Mouse (Mus musculus): ENCODE results near the gene Ubap2.
A peak's percentile ranks its signal among the peaks of the same experiment; 100 is the strongest.

Gene Ubap2

DNA sequence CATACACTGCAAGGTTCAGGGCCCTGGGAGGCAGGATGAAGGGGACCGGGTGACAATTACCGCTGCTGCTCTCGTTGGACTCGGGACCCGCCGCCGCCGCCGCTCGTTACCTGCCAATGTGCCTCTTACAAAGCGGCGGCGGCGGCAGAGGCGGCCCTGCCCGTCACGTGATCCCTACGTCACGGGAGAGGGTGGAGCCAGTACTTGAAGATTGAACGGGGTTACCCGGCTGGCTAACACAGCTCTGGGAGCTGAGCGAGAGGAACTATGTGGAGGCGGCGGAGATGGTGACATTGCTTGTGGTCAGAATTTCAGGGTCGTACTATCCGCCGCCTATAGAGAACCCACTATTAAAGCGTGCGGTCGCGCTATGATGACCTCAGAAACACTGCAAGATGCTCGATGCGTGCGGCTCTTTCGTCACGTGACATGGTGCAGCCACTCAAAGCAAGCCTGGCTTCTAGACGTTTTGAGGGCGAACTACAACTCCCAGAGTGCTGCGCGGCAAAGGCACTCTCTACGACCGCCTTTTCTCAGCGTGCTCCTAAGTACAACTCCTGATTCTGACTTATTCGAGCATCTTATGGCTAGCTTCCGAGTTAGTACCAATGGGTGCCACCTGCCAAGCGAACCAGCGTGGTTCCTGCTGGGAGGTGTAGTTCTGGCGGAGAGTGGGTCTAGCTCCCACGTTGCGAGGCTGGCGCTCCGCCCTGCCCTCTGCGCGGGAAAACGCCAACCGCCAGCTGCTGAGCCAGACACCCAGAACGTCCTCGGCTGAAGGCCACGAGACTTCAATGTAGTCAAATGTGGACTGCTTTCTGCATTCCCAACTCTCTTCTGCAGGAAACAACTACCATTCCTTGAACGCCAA lies at the start of gene Ubap2:
Gene Ubap2, minus strand, starts transcription at position 165 of the 871 bp plus-strand sequence.
- DNase-seq (ENCODE audit: low spot score in 2 of 2): peak; percentile 97

GRCm38 (mm10) chr4:41320971-41321370 lies 46.0 kb upstream of the Ubap2 start:
- no peak for DNase-seq (ENCODE audit: low spot score in 2 of 2)

DNA sequence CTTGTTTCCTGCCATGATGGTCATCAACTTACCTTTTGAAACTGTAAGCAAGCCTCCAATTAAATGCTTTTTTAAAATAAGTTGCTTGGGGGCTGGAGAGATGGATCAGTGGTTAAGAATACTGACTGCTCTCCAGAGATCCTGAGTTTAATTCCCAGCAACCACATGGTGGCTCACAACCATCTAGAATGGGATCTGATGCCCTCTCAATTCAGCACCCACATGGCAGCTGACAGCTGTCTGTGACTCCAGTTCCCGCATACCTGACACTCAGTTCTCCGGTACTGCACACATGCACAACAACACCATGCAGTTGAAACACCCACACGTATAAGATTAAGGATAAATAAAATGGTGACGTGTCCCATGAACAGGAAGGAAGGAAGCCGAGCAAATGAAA lies 43.3 kb upstream of the Ubap2 start:
- DNase-seq (ENCODE audit: low spot score in 2 of 2): no peak

GRCm38 (mm10) chr4:41315173-41315572 lies 40.2 kb upstream of the Ubap2 start:
- no peak for DNase-seq (ENCODE audit: low spot score in 2 of 2)

DNA sequence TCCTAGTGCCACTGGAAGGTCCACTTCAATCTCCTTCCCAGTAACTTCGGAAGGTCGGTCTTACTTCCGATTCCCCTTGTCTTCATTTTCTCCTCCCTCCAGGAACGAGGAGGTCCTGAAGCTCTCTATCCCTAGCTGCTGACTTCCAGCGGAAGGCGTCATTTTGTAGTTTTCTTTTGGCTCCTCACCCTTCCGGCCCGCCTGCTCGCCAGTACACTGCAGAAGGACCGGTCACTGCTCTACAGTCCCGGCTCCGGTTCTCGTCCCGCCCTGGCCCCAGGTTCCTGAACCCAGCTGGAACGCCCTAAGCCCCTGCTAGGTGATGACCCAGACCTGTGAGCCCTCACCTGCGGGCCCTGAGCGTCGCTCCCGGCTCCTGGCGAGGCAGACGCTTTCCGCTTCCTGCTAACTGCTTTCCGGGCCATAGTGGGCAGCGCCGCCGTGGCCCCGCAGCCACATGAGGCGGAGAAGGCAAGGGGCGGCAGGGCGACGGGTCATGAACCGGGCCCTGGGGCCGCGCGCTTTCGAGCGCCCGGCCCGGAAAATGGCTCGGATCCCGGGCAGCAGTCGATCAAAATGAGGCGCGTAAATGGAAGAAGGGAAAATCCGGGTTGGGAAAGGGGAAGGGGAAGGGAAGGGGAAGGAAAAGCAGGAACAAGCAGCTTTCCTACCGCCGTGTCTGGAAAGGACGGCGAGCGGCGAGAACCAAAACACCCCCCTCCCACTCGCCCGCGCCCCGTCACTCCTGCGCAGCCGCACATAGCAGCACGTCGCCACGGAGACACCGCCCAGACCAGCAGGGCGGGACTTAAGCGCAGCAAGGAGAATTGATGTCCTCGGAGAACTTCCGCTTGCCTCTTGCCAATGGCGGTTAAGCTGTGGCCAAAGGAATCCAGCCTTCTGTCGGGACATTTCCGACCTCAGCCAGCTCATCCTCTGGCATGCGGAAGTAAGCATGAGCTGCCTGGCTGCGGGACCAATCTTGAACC lies 39.5 kb upstream of the Ubap2 start, which contains the start of gene Dcaf12:
Gene Dcaf12, minus strand, starts transcription at position 749 of the 989 bp plus-strand sequence.
- peak; percentile 90 to 91 for DNase-seq (ENCODE audit: low spot score in 2 of 2)

DNA sequence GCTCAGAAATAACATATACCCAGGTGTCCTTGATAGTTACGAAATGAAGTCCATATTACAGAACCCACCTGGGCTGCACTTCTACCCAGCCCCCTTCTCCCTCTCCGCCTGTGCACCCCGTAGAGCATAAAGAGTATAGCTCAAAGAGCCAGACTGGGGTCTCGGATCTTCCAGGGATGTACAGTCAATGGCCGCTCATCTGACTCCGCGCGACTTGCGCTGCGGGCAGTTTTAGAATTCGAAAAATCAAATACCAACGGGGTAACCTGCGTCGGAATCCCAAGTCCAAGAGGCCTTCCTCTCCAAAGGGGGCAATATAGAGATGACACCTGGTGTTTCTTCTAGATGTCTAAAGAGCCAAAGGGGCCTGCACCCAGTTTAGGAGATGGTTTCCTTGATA lies 38.8 kb upstream of the Ubap2 start:
- DNase-seq (ENCODE audit: low spot score in 2 of 2): no peak

DNA sequence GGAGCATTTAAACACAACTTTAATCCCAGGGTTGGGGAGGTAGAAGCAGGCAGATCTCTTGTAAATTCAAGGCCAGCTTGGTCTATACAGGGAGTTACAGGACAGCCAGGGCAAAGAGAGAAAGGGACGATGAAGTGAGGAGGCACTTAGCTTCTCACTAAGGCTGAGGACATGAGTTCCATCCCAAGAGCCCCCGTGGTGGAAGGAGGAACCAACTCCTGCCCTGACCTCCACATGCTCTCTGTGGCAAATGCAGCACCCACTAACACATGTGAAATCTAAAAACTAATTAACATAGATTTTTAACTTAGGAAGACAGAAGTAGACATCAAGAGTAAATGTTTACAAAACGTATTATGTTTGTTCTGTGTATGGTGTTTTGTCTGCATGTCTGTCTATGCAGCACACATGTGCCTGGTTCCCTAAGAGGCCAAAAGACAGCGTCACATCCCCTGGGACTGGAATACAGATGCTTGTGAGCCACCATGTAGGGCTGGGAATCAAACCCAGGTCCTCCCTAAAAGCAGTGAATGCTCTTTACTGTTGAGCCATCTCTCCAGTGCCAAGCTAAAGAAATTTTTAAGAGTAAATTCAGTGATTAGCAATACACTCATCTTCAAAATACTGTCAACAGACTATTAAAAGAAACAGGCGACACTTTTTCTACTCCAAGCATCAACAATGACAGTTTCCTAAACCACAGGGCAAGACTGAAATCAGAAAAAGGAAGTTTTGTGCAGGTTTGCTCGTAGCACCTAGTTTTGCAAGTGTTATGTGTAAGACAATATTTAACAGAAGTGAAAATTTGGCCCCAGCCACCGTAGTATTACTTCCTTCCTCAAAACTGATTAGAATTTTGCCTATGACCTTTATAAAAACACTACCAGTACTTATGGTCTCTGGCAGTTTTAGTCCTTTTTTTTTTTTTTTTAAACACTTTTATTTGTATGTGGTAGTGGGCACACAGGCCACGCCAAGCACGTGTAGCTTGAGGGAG lies 35.9 kb upstream of the Ubap2 start:
- DNase-seq (ENCODE audit: low spot score in 2 of 2): peak in 1 of 2 experiments; percentile 65

GRCm38 (mm10) chr4:41307406-41307805 lies 32.5 kb upstream of the Ubap2 start:
- peak in 1 of 2 experiments; percentile 7 for DNase-seq (ENCODE audit: low spot score in 2 of 2)

DNA sequence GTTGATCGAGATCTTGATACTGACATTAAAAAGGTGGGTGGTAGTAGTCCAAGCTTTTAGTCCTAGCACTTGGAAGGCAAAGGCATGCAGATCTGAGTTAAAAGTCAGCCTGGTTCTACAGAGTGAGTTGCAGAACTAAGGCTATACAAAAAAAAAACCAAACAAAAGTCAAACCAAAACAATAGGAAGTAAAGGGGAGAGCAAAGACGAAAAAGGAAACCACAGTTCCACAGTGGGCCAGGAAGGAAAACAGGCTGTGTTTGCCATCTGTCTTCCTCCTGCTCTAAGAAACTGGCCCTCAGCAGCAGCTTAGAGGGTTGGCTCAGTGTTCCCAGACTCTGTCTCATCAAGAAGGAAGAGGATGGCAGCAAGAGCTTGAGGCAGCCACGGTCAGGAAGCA lies 29.4 kb upstream of the Ubap2 start:
- DNase-seq (ENCODE audit: low spot score in 2 of 2): peak in 1 of 2 experiments; percentile 5

DNA sequence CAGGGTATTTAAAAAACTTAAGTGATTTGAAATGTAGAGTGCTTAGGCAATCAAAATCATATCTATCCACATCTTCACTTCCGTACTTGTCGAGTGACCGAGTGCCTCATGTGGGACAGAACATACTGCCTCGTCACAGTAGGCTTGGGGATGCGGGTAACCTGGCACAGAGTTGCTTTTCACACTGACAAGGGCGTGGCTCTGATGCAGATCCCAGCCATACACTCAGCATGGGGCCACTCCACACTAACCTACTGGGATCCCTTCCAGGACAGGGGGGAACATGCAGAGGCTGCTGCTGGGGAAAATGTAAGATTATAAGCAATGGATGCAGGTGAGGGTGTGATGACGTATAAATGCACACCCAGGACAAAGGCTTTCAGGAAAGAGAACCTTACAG lies 28.7 kb upstream of the Ubap2 start:
- no peak for DNase-seq (ENCODE audit: low spot score in 2 of 2)

DNA sequence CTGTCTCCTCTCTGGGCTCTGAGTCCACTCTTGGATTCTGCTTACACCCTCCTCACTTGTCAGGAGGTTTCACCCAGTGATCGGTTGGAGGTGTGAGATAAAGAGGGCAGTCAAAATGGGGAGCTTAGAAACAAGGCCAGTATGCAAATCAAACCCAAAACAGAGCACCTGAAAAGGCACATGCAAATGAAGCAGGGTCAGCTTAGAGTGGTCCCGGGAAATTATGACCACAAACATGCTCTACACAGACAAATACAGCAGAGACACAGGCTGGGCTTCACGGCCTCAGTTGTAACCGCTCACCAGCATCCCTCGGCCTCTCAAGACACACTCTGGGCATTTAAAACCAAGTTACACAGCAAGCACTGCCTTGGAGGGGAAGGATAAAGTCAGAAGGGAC lies 24.0 kb upstream of the Ubap2 start:
- no peak for DNase-seq (ENCODE audit: low spot score in 2 of 2)

- DNase-seq (ENCODE audit: low spot score in 2 of 2): no peak
These were observed 21.0 kb upstream of the Ubap2 start for GRCm38 (mm10) chr4:41295960-41296359.

GRCm38 (mm10) chr4:41295507-41295906 lies 20.6 kb upstream of the Ubap2 start:
- DNase-seq (ENCODE audit: low spot score in 2 of 2): no peak

GRCm38 (mm10) chr4:41293907-41294306 lies 19.0 kb upstream of the Ubap2 start:
- DNase-seq (ENCODE audit: low spot score in 2 of 2): no peak

DNA sequence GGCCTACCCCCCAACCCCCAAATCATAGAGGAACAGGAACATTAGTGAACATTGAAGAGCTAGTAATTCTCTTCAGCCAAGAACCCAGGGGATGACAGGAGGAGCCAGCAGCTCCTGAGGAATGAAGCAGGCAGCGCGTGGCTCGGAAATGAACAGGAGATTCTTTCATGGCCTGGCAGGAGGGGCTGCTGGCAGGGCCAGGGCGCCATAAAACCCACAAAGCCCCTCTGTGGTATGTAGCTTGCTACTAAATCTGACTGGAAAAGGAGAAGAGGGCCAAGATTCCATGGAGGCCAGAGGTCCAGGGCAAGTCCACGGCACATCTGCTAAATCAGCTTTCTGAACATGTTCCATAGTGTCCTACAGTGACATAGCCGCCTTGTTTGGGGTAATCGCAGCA lies 14.9 kb upstream of the Ubap2 start:
- DNase-seq (ENCODE audit: low spot score in 2 of 2): no peak

- DNase-seq (ENCODE audit: low spot score in 2 of 2): peak in 1 of 2 experiments; percentile 29
These were observed 11.5 kb upstream of the Ubap2 start for GRCm38 (mm10) chr4:41286420-41286819.

- DNase-seq (ENCODE audit: low spot score in 2 of 2): no peak
These were observed 9.1 kb upstream of the Ubap2 start for GRCm38 (mm10) chr4:41284087-41284486.

DNA sequence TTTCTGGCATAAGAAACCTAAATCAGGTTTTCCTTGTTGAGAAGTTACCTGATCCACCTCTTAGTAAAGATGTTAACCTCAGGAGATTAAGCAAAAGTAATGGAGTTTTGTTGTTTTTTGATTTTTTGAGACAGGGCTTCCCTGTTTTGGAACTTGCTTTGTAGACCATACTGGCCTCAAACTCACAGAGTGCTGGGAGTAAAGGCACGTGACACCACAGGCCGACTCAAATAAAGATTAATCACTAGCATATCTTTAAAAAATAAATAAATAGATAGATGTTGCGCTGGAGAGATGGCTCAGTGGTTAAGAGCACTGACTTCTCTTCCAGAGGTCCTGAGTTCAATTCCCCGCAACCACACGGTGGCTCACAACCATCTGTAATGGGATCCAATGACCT lies 983 bp upstream of the Ubap2 start:
- DNase-seq (ENCODE audit: low spot score in 2 of 2): no peak

GRCm38 (mm10) chr4:41274377-41274979 lies 466 bp downstream of the Ubap2 start:
- DNase-seq (ENCODE audit: low spot score in 2 of 2): peak in 1 of 2 experiments; percentile 1

DNA sequence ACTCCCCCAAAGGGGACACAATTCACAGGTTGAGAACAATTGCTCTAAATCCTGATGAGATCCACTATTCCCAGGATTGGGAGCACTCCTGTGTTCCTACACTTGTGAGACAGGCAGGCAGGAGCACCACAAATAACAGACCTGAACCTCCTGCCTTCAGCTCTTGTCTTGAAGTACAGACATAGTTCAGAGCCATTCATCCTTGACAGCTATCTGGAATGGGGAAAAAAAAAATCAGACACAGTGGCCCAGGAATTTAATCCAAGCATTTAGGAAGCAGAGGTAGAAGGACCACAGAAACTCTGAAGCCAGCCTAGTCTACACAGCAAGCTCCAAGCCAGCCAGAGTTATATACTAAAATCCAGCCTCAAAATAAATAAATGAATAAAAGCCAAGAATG lies 6.8 kb downstream of the Ubap2 start:
- no peak for DNase-seq (ENCODE audit: low spot score in 2 of 2)

GRCm38 (mm10) chr4:41266350-41266749 lies 8.6 kb downstream of the Ubap2 start:
- DNase-seq (ENCODE audit: low spot score in 2 of 2): no peak

All from natural killer cell, adult 2 months (primary cell).